Mouse (Mus musculus): ENCODE data around the gene Myo19.

Myo19 gene

GRCm38 (mm10) chr11:84944639-84945435 is 64.9 kb downstream of the Myo19 start:
- intact Hi-C loops (cut with DNase I): no loop called here

- intact Hi-C loops (cut with DNase I): no loop called here
Observed at GRCm38 (mm10) chr11:84945841-84946240, 65.9 kb downstream of the Myo19 start.

GRCm38 (mm10) chr11:84947206-84947605 is 67.3 kb downstream of the Myo19 start:
- intact Hi-C loops (cut with DNase I): no loop called here

- intact Hi-C loops (cut with DNase I): no loop called here
Observed at GRCm38 (mm10) chr11:84948114-84948513, 68.2 kb downstream of the Myo19 start.

- intact Hi-C loops (cut with DNase I): no loop called here
Observed at GRCm38 (mm10) chr11:84948526-84948925, 68.6 kb downstream of the Myo19 start.

- intact Hi-C loops (cut with DNase I): no loop called here
Observed at GRCm38 (mm10) chr11:84952611-84953010, 72.7 kb downstream of the Myo19 start.

GRCm38 (mm10) chr11:84956400-84956799 is 76.5 kb downstream of the Myo19 start:
- intact Hi-C loops (cut with DNase I): no loop called here

- intact Hi-C loops (cut with DNase I): no loop called here
Observed at GRCm38 (mm10) chr11:84957171-84957570, 77.2 kb downstream of the Myo19 start.

GRCm38 (mm10) chr11:84957591-84958270 is 77.8 kb downstream of the Myo19 start, which contains the start of gene Car4:
Gene Car4 (plus strand): TSS chr11:84957786.
- intact Hi-C loops (cut with DNase I): no loop called here

- intact Hi-C loops (cut with DNase I): no loop called here
Observed at GRCm38 (mm10) chr11:84958271-84958630, 78.3 kb downstream of the Myo19 start.

- intact Hi-C loops (cut with DNase I): no loop called here
Observed at GRCm38 (mm10) chr11:84959181-84959580, 79.2 kb downstream of the Myo19 start.

GRCm38 (mm10) chr11:84959701-84960181 is 79.8 kb downstream of the Myo19 start:
- intact Hi-C loops (cut with DNase I): no loop called here

- intact Hi-C loops (cut with DNase I): no loop called here
Observed at GRCm38 (mm10) chr11:84960291-84960690, 80.3 kb downstream of the Myo19 start.

- intact Hi-C loops (cut with DNase I): no loop called here
Observed at GRCm38 (mm10) chr11:84960780-84961179, 80.8 kb downstream of the Myo19 start.

Small RNA genes lying within 50 kb of the gene (microRNA-seq; reads per million reads assigned to microRNA genes)
- 0 reads per million in 2 experiments for gene Gm23564
